Mouse (Mus musculus) thymus, postnatal 25 days (tissue): ENCODE results near the gene Gm33815.
"Not testable (repeated sequence)": the region's sequence is repeated elsewhere in the genome, so short reads cannot be mapped to it uniquely, and the experiment has no call there.

Experiments used
- DNase-seq: peaks from one replicate; pipeline ENCODE4 v3.0.0; 2022

Gene Gm33815

GRCm38 (mm10) chrY:69320832-69321231 is at the start of gene Gm33815:
Gm33815 (plus strand) TSS chrY:69321132.
- not testable (repeated sequence) for DNase-seq
